Mouse (Mus musculus) hindbrain, embryonic 15.5 days (tissue): ENCODE measurements around the gene Ccr3. TPM values are rescaled to one million over a fixed set of nuclear protein-coding genes. Genes with fewer than 3 reads are reported as not detected.
"Not testable (repeated sequence)": the region's sequence is repeated elsewhere in the genome, so short reads cannot be mapped to it uniquely, and the experiment has no call there.

Experiments used
- ATAC-seq: fragments of 200-750 bp; cut with Nextera tagmentation; 2 replicates; pipeline ENCODE4 v1.8.0; 2017; ENCODE audit warnings: low read depth, moderate number of reproducible peaks, moderate TSS enrichment; ENCODE audit not compliant: low FRiP score
- H3K27ac ChIP-seq: fragments of 300-500 bp; sonication (generic); replicated peaks from 2 replicates; pipeline ENCODE4 v1.5.1; 2015; ENCODE audit warnings: mild to moderate bottlenecking, inconsistent platforms
- H3K27me3 ChIP-seq: fragments of 300-500 bp; sonication (generic); 2 replicates; pipeline ENCODE4 v1.6.1; 2015; ENCODE audit warnings: control low read depth, inconsistent platforms
- H3K36me3 ChIP-seq: fragments of 300-500 bp; sonication (generic); 2 replicates; pipeline ENCODE4 v1.6.1; 2015; ENCODE audit warnings: control low read depth, inconsistent platforms
- H3K4me1 ChIP-seq: fragments of 300-500 bp; sonication (generic); replicated peaks from 2 replicates; pipeline ENCODE4 v1.6.1; 2015; ENCODE audit warnings: control low read depth, inconsistent platforms
- H3K4me2 ChIP-seq: fragments of 300-500 bp; sonication (generic); 2 replicates; pipeline ENCODE4 v1.6.1; 2015; ENCODE audit warnings: moderate library complexity, mild to moderate bottlenecking, inconsistent platforms
- H3K4me3 ChIP-seq: fragments of 300-500 bp; sonication (generic); 2 replicates; pipeline ENCODE4 v1.5.1; 2015; ENCODE audit warnings: mild to moderate bottlenecking, inconsistent platforms
- H3K9ac ChIP-seq: fragments of 300-500 bp; sonication (generic); 2 replicates; pipeline ENCODE4 v1.6.1; 2015; ENCODE audit warnings: inconsistent platforms
- H3K9me3 ChIP-seq: fragments of 300-500 bp; sonication (generic); 2 replicates; pipeline ENCODE4 v1.6.1; 2016; ENCODE audit warnings: control low read depth, inconsistent platforms
- WGBS: fragments of 180-500 bp; shearing (Covaris S2); methylation state at CpG from one replicate; pipeline ENCODE4 v1.1.7; 2015; 5-methylcytosine and 5-hydroxymethylcytosine counted together
- polyA plus RNA-seq: library from polyadenylated mRNA; unstranded; fragments of >200 nt; fragmentation: Nextera tagmentation; extraction: Ambion mirVana; gene quantifications from 2 replicates; pipeline ENCODE4 v1.2.1, GENCODE M21; 2015

The Ccr3 gene
- 0.04 TPM in 1 of 2 replicates, not detected in the other for polyA plus RNA-seq

DNA sequence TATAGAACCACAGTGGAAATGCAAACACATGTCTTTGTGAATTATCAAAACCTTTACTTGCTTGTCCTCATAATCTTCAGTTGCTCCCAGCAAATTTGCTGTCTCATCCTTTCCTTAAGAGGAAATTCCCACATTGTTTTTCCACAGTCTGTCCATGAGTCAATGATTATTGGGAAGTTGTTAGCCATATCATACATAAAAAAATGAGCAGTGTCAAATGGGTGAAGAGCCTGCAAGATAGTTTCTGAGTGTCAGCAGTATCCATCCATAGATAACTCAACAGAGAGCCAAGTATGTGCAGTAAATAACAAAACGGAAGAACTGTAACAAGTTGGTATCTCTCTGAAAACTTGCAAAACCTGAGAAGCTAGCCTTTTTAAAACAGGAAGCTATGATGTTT, at the start of gene Ccr3:
Ccr3 (plus strand) TSS at position 301 of the 400 bp plus-strand sequence.
- H3K9me3 ChIP-seq: no peaks in the 10 kb centered on the region
- 90% methylated on average over 1 of the region's 1 CpGs for WGBS
- H3K9ac ChIP-seq: no peak within 1 kb of the TSS
- no peak for ATAC-seq
- no peak within 1 kb of the TSS for H3K4me2 ChIP-seq
- H3K27ac ChIP-seq: no peak within 1 kb of the TSS
- H3K4me1 ChIP-seq: no peaks in the 10 kb centered on the region
- no peak within 1 kb of the TSS for H3K4me3 ChIP-seq
- H3K36me3 ChIP-seq: no peaks in the 10 kb centered on the region
- H3K27me3 ChIP-seq: no peaks in the 10 kb centered on the region

DNA sequence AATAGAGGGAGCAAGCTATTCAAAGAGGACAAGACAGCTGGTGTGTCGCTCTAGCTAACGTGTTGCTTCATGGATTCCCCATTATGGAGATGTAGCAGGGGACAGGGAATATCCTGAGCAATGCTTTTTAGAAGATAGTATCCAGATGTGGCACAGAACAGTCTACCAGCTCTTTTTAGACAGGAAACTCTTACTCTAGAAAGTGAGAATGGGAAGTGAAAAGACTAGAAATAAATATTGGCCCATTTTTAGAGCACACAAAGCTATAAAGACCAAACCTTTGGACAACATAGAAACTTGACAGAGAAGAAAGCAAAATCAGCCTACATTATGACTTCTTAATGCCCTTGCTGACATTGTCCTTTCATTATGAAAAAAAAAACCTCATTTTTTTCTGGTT, 46.1 kb upstream of the Ccr3 start:
- WGBS: 78% methylated on average over 2 of the region's 2 CpGs
- Histone ChIP-seq H3K27me3 (no peaks in the 10 kb centered on the region), H3K36me3 (no peaks in the 10 kb centered on the region), H3K27ac (no peak overlapping the region), H3K4me1 (no peaks in the 10 kb centered on the region), H3K4me2 (no peak overlapping the region), H3K9me3 (no peaks in the 10 kb centered on the region), H3K9ac (no peak overlapping the region), H3K4me3 (no peak overlapping the region)
- no peak for ATAC-seq

DNA sequence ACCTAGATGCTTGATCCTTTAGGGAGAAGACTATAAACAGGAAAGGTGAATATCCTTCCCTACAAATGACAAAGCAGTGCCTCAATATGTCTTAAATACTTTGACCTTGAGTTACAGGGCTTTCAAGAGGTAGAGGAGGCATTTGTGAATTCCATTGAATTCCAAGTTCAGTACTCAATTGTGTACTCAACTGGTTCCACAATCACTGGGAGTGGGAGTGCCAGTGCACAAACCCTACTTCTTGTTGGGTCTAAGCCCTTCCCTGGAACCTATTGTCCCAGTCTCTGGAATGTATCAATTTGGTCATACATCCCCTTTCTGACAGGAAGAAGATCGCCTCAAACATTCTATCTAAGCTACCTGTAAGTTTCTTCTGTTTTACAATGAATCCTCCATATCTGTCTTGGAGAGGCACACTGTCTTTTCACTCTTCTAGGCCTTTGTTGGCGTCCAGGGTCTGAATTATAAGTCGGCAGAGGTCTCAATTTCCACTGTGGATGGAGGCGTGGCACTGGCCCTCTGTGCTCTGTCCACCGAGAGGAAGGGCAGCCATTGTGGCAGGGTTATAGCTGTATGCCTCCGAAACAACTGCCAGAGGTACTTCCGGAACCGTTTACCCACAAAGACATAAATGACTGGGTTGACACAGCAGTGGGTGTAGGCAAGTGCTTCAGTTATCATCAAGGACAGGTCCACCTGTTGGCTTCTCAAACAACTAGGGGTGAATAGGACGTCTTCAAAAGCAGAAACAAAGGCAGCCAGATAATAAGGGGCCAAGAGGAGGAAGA, 44.7 kb upstream of the Ccr3 start:
- no peaks in the 10 kb centered on the region for H3K36me3 ChIP-seq
- no peak overlapping the region for H3K4me2 ChIP-seq
- H3K4me3 ChIP-seq: no peak overlapping the region
- no peak for ATAC-seq
- H3K27ac ChIP-seq: no peak overlapping the region
- 86% methylated on average over 9 of the region's 9 CpGs for WGBS
- no peaks in the 10 kb centered on the region for H3K9me3 ChIP-seq
- no peaks in the 10 kb centered on the region for H3K27me3 ChIP-seq
- no peak overlapping the region for H3K9ac ChIP-seq
- H3K4me1 ChIP-seq: no peaks in the 10 kb centered on the region

DNA sequence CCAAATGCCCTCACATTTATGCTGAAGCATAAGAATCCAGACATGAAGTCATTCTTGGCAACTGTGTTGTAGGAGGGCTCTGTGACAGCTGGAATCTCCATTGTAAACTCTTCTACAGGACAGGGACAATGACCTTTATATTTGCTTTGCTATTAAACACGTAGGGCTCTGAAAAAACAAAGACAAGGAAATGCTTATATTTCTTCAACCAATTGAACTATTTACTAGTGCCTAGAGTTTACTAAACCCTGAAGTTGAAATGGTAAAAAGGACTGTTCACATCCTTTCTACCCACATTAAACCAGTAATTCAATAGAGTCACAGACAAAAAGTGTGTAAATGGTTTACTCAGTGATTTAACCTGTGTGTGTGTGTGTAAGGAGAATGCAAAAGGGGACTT, 43.5 kb upstream of the Ccr3 start, which contains the start of gene Ccr1l1:
Ccr1l1 (minus strand) TSS at position 101 of the 400 bp plus-strand sequence.
- 67% methylated on average over 1 of the region's 1 CpGs for WGBS
- Histone ChIP-seq H3K4me2 (no peak within 1 kb of the TSS), H3K27ac (no peak within 1 kb of the TSS), H3K9me3 (no peaks in the 10 kb centered on the region), H3K27me3 (no peaks in the 10 kb centered on the region), H3K4me3 (no peak within 1 kb of the TSS), H3K4me1 (no peaks in the 10 kb centered on the region), H3K9ac (no peak within 1 kb of the TSS), H3K36me3 (no peaks in the 10 kb centered on the region)
- no peak for ATAC-seq

DNA sequence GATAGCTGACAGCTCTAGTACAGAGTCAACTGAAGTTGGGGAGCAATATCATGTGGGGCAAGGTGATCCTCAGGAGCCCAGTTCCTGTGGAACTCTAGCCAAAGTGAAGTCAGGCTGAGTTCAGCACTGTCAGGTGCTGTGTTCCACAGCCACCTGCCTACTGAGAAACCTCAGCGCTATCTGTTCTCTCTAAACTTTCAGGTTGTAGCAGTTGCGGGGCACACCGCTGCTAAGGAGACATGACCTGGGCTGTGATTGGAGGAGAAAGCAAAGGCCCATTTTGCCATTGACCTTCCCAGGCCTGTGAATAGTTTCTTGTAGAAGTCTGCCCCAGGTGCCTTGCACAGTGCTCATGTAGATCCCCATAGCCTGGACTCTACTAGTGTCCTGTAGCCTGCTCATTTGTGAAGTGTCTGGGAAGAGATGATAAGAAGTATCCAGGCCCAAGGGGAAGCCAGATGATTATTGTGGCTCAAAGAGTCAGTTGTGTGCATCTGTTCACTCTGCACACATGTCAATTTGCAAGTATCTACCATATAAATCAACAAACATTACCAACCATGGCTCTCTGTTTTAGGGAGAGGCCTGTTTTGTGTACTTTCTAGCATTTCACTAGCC, 40.8 kb upstream of the Ccr3 start:
- not testable (repeated sequence) for H3K4me2 ChIP-seq, H3K9me3 ChIP-seq, H3K27me3 ChIP-seq, H3K4me3 ChIP-seq, H3K27ac ChIP-seq, ATAC-seq, H3K4me1 ChIP-seq, H3K36me3 ChIP-seq, H3K9ac ChIP-seq
- WGBS: no CpG with 5 or more reads among the region's 3 CpGs

DNA sequence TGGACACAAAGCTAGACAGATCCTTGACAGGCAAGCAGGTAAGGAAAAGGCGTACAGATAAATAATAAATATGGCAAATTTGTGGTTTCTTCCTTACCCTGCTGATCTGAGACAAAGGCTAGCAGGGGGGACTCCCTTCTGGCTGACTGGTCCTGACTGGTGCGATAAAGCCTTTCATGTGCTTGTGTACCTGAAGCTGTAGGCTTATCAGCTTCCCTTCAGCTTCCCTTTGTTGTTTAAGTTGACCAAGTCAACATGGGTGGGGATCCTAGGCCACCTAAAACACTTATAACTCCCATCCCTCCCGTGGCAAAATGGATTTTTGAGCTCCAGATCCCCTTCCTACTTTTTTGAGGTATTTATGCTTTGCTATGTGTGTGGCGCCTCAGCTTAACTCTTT, 39.9 kb upstream of the Ccr3 start:
- WGBS: 79% methylated on average over 4 of the region's 4 CpGs
- H3K36me3 ChIP-seq: no peaks in the 10 kb centered on the region
- H3K9ac ChIP-seq: no peak overlapping the region
- no peak for ATAC-seq
- H3K4me3 ChIP-seq: no peak overlapping the region
- no peaks in the 10 kb centered on the region for H3K27me3 ChIP-seq
- no peaks in the 10 kb centered on the region for H3K9me3 ChIP-seq
- H3K4me2 ChIP-seq: no peak overlapping the region
- H3K4me1 ChIP-seq: no peaks in the 10 kb centered on the region
- no peak overlapping the region for H3K27ac ChIP-seq

DNA sequence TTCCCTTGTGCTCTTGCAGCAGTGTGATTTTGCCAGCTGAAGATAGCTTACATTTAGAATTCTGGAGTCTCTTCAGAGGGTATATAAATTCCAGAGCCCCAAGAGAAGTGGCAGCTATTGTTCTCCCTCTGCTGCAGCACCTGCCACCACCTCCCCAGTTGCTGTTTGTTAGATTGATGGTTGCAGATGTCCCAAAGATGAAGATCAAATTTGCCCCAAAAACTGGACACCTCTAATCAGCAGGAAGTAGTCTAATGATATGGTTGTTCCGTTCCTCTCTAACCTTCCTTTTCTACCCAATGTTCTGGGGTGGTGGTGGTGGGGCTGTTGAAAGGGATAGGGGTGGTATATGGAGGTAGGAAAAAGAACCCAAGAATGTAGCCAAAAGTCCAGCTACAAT, 39.1 kb upstream of the Ccr3 start:
- Histone ChIP-seq H3K4me3 (no peak overlapping the region), H3K4me1 (no peaks in the 10 kb centered on the region), H3K27ac (no peak overlapping the region), H3K36me3 (no peaks in the 10 kb centered on the region), H3K4me2 (no peak overlapping the region), H3K27me3 (no peaks in the 10 kb centered on the region), H3K9me3 (no peaks in the 10 kb centered on the region), H3K9ac (no peak overlapping the region)
- no peak for ATAC-seq
- 100% methylated on average over 1 of the region's 1 CpGs for WGBS

DNA sequence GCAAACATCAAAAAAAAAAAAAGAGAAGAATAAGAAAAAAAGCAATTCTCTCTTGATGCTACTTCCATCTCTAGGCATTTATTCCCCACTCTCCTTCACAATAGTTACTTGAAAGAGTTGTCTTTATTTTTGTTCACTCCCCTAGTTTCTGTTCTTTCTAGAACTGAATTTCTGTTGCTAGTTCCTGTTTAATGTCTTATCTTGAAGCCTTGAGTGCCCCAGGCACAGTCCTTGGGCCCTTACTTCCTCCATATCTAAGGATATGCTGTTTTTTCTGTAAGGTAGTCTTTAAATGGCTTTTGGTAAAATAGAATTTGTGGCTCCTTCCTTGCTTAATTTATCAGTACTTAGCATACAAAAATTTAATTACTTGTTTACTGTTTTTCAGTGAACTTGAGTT, 36.8 kb upstream of the Ccr3 start:
- H3K9ac ChIP-seq: no peak overlapping the region
- H3K4me3 ChIP-seq: no peak overlapping the region
- H3K9me3 ChIP-seq: no peaks in the 10 kb centered on the region
- no peaks in the 10 kb centered on the region for H3K36me3 ChIP-seq
- H3K4me1 ChIP-seq: no peaks in the 10 kb centered on the region
- no peaks in the 10 kb centered on the region for H3K27me3 ChIP-seq
- H3K27ac ChIP-seq: no peak overlapping the region
- ATAC-seq: no peak
- H3K4me2 ChIP-seq: no peak overlapping the region

DNA sequence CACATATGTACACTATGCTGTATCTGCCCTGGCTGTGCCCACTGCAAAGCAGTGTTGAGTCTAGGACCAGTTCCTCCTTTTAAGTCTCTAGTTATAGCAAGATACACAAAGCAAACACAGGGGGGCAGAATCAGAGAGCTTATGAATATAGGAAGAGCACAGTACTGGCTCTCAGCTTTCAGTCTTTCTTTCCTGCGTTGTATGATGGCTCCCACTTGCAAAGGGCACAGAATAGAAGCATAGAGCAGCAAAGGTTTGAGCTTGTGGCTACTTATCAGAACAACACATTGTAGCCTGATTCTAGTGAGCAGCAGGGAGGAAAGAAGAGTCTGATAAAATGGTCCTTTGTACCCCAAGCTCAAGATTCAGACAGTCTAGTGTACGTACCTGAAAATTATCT, 35.6 kb upstream of the Ccr3 start:
- Histone ChIP-seq H3K4me3 (no peak overlapping the region), H3K4me2 (no peak overlapping the region), H3K27me3 (no peaks in the 10 kb centered on the region), H3K36me3 (no peaks in the 10 kb centered on the region), H3K4me1 (no peaks in the 10 kb centered on the region), H3K9ac (no peak overlapping the region), H3K9me3 (no peaks in the 10 kb centered on the region), H3K27ac (no peak overlapping the region)
- no peak for ATAC-seq
- WGBS: 83% methylated on average over 2 of the region's 2 CpGs

DNA sequence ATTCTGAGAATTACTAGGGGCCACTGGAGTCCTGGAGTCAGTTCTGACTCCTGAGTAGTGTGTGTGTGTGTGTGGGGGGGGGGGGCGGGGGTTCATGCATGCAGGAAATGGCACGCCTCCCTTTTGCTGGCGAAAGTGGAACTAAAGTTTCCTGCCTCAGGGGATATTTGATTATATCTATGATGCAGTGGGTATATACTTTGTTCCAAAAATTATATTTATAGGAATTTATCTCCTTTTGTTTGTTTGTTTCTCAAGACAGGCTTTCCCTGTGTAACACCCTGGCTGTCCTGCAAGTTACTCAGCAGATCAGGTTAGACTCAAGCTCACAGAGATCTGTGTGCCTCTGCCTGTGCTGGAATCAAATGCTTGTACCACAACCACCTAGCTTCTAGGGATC, 32.1 kb upstream of the Ccr3 start:
- no peak overlapping the region for H3K27ac ChIP-seq
- H3K36me3 ChIP-seq: no peaks in the 10 kb centered on the region
- 89% methylated on average over 3 of the region's 3 CpGs for WGBS
- ATAC-seq: no peak
- H3K4me1 ChIP-seq: no peaks in the 10 kb centered on the region
- no peak overlapping the region for H3K9ac ChIP-seq
- H3K4me2 ChIP-seq: no peak overlapping the region
- no peaks in the 10 kb centered on the region for H3K27me3 ChIP-seq
- H3K9me3 ChIP-seq: no peaks in the 10 kb centered on the region
- no peak overlapping the region for H3K4me3 ChIP-seq

DNA sequence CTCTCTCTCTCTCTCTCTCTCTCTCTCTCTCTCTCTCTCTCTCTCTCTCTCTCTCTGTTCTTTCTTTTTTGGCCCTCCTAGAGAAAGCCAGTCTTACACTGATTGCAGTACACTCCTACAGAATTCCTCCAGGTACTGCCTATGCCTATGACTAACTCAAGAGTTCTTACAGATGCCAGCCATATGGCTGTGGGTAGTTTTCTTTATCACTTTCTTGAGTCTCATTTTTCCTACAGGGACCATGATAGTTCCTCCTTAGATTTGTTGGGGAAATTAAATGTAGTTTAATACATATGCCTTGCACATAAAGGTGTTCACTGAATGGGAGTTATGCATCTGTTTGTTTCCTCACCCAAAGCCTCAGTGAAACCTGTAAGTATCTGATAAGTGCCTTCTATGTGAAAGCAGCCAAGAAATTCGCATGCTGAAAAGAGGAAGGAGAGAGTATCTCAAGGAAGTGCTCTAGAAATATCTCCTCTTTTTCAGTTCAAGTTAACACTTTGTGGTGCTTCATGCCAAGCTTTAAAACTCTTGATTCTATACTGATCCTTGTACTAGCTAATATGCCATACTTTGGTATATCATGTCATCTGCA, 30.4 kb upstream of the Ccr3 start:
- H3K9me3 ChIP-seq: no peaks in the 10 kb centered on the region
- H3K27me3 ChIP-seq: no peaks in the 10 kb centered on the region
- no peak overlapping the region for H3K4me3 ChIP-seq
- H3K4me1 ChIP-seq: no peaks in the 10 kb centered on the region
- 62% methylated on average over 1 of the region's 1 CpGs for WGBS
- H3K27ac ChIP-seq: no peak overlapping the region
- no peaks in the 10 kb centered on the region for H3K36me3 ChIP-seq
- no peak overlapping the region for H3K4me2 ChIP-seq
- ATAC-seq: no peak
- no peak overlapping the region for H3K9ac ChIP-seq

DNA sequence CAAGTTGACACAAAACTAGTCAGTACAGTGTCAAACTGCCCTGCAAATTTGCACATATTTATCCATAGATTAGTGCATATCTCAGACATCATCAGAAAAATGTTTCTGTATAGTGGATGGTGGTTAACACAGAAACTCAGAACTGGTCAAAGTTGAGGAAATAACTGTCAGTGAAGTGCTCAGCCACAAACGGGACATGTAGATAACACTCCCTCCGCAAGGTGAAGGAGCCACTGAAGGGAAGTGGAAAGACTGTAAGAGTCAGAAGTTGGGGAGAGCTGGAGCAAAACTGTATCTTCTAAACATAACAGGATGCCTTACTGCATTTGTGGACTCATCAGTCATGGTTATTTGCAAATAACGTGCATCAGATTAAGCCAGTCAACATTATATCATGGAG, 24.1 kb upstream of the Ccr3 start:
- 88% methylated on average over 3 of the region's 3 CpGs for WGBS
- no peak for ATAC-seq
- no peak overlapping the region for H3K4me3 ChIP-seq
- no peaks in the 10 kb centered on the region for H3K27me3 ChIP-seq
- no peak overlapping the region for H3K27ac ChIP-seq
- no peaks in the 10 kb centered on the region for H3K36me3 ChIP-seq
- H3K9ac ChIP-seq: no peak overlapping the region
- no peak overlapping the region for H3K4me2 ChIP-seq
- no peaks in the 10 kb centered on the region for H3K4me1 ChIP-seq
- H3K9me3 ChIP-seq: no peaks in the 10 kb centered on the region
